Mouse (Mus musculus): ENCODE measurements around the gene Trpm3. TPM values are rescaled to one million over a fixed set of nuclear protein-coding genes. Genes with fewer than 3 reads are reported as not detected.

The Trpm3 gene
- polyA plus RNA-seq, 1 experiment from 2014 or later, result 6.4 TPM

DNA sequence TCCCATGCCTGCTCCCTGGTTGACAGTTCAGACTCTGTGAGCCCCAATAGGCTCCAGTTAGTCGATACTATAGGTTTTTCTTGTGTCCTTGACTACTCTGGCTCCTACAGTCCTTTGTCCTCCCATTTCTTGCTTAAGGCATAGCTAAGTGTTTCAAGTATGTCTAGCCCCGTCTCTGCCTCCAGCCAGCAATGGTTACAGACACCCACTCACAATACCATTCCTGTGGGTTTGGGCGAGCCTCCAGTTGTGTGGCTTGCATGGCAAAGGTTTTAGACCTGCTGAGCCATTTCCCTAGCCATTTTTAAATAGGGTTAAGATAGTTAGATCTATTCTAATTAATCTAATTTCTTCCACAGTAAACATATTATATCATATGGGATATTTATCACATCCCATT lies 145.8 kb downstream of the Trpm3 start:
- Histone ChIP-seq H3K4me1 (ENCODE audit: control insufficient read depth, insufficient read depth, low read length) (no peaks in the 10 kb centered on the region), H3K4me3 (ENCODE audit: low read depth, low read length) (no peak overlapping the region), H3K27ac (replicated peaks; ENCODE audit: low read depth, low read length) (no peak overlapping the region), H3K27me3 (replicated peaks; ENCODE audit: control insufficient read depth, insufficient read depth, low read length) (no peaks in the 10 kb centered on the region), H3K4me2 (ENCODE audit: low read depth, low read length) (no peak overlapping the region), H3K9ac (ENCODE audit: low read depth, low read length) (no peak overlapping the region), H3K36me3 (ENCODE audit: control insufficient read depth, insufficient read depth, low read length) (no peaks in the 10 kb centered on the region), H3K9me3 (ENCODE audit: control insufficient read depth, low read length) (no peaks in the 10 kb centered on the region)
- no peak for DNase-seq (ENCODE audit: low spot score)
- 86% methylated on average over 3 of the region's 3 CpGs for WGBS
- no peak for ATAC-seq (ENCODE audit: low read depth)

DNA sequence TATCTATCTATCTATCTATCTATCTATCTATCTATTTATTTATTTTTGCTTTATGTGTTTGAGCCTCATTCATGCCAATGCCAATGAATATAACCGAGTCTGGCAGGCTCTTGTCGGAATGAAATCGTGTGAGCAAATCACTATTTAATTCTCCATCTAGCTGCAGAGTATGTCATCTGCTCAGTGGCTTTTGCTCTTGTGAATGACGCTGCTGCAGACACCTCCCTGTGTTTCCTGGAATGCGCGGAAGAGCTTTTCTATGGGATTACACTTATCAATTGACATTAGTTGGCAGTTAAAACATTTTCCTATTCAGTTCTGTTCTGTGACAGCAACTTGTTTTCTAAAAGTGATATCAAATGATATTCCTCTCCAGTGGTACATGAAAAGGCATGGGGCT lies 153.8 kb downstream of the Trpm3 start:
- H3K9me3 ChIP-seq (ENCODE audit: control insufficient read depth, low read length), result peaks cover 6% of the 10 kb centered on the region; the same call in 1 of the 2 replicates
- H3K9ac ChIP-seq (ENCODE audit: low read depth, low read length), result no peak overlapping the region
- ATAC-seq (ENCODE audit: low read depth) (no peak), DNase-seq (ENCODE audit: low spot score) (no peak)
- no peaks in the 10 kb centered on the region for H3K36me3 ChIP-seq (ENCODE audit: control insufficient read depth, insufficient read depth, low read length)
- no peaks in the 10 kb centered on the region for H3K4me1 ChIP-seq (ENCODE audit: control insufficient read depth, insufficient read depth, low read length)
- H3K27me3 ChIP-seq (replicated peaks; ENCODE audit: control insufficient read depth, insufficient read depth, low read length), result no peaks in the 10 kb centered on the region
- no peak overlapping the region for H3K4me3 ChIP-seq (ENCODE audit: low read depth, low read length)
- no peak overlapping the region for H3K4me2 ChIP-seq (ENCODE audit: low read depth, low read length)
- 88% methylated on average over 6 of the region's 6 CpGs for WGBS
- no peak overlapping the region for H3K27ac ChIP-seq (replicated peaks; ENCODE audit: low read depth, low read length)

DNA sequence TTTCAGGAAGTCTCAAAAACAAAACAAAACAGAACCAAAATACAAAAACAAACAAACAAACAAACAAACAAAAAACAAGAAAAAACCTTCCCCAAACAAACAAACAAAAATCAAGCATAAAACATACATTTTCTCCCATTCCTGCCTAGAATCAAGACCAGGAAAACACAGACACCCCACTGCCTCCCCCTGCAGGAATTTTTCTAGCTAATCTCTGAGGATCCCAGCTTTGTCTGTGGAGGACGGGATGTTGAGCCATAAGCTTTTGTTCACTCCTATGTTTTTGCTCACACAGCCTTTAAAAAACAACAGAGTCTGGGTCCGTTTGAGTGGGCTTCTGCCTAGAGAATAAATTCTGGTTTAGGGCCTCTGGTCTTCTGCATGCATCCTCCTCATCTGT lies 162.1 kb downstream of the Trpm3 start:
- Histone ChIP-seq H3K27me3 (replicated peaks; ENCODE audit: control insufficient read depth, insufficient read depth, low read length) (no peaks in the 10 kb centered on the region), H3K9ac (ENCODE audit: low read depth, low read length) (no peak overlapping the region), H3K36me3 (ENCODE audit: control insufficient read depth, insufficient read depth, low read length) (no peaks in the 10 kb centered on the region), H3K4me2 (ENCODE audit: low read depth, low read length) (no peak overlapping the region), H3K4me3 (ENCODE audit: low read depth, low read length) (no peak overlapping the region), H3K9me3 (ENCODE audit: control insufficient read depth, low read length) (no peaks in the 10 kb centered on the region), H3K27ac (replicated peaks; ENCODE audit: low read depth, low read length) (no peak overlapping the region), H3K4me1 (ENCODE audit: control insufficient read depth, insufficient read depth, low read length) (no peaks in the 10 kb centered on the region)
- WGBS, result 43% methylated on average over 2 of the region's 2 CpGs
- DNase-seq (ENCODE audit: low spot score), result peak; percentile 15
- ATAC-seq (ENCODE audit: low read depth), result no peak

DNA sequence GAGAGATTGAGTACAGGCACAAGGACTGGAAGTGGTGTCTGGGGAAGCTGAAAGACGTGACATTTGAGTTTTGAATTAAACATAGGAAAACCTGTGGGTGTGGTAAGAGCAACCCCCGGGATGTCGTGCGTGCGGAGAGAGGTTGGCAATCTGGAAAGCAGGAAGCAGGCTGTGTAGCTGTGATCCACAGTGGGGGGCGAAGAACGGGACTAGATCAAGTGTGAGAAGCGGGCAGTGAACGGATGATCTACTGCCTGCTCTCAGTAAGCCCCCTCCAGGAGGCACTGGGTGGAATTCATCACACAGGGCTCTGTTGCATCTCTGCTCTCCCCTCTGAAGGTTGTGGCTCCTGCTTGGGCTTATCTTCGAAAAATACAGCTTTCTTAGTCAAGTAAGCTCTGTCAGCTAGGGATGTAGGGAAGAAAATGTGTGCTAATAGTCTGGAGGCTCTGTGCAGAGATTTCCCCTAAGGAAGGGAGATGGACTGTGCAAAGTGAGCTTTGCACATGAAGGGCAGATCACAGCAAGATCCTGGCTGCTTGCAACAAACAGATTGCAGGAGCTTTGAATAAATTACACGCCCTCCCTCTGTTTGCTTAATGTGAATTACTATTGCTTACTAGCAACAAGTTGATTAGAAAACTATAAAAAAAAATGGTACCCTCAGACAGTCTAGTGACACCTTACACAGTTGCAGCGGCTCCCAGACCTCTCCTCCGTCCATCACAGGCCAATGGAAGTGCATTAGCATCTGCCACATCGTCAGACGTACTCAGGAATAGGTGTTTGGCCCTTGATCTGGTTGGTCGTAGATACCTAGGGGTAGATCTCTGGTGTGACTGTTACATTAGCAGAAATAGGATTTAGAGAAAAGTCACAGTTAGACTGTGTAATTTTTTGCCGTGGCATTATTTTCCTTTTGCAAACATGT lies 164.4 kb downstream of the Trpm3 start:
- H3K27me3 ChIP-seq (replicated peaks; ENCODE audit: control insufficient read depth, insufficient read depth, low read length), result no peaks in the 10 kb centered on the region
- DNase-seq (ENCODE audit: low spot score), result no peak

DNA sequence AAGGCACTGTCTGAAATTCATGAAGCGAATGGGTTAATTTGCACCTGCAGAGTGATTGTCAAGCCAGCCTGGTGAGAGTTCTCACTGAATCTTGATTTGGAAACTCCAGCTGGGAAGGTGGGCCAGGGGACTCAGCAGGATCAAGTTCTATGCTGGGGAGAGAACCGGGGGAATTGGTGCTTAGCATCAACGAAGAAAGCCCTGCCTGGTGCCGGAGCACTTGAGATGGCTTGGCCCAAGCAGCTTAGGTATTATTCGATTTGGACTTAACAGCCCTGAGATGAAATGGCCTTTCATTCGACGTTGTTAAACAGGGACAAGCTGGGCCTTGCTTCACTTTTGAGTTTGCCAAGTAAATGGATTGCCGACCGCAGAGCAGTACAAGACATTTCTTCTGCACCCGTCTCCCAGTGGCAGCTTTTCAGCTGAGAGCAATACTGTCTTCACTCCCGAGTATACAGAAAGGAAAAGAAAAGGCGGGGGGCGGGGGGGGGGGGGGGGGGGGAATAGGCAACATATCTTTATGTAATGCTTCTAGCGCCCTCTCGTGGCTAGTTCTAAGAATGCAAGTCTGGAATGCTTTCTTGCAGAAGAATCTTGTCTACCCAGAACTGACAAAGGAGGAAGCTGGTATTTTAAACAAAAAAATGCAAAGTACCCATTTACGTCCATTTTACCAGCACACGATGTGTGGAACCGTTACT lies 165.3 kb downstream of the Trpm3 start:
- no peaks in the 10 kb centered on the region for H3K9me3 ChIP-seq (ENCODE audit: control insufficient read depth, low read length)
- ATAC-seq (ENCODE audit: low read depth) (peak; percentile 79), DNase-seq (ENCODE audit: low spot score) (peak; percentile 94)
- no peak overlapping the region for H3K27ac ChIP-seq (replicated peaks; ENCODE audit: low read depth, low read length)
- WGBS, result 3% methylated on average over 16 of the region's 18 CpGs
- H3K4me3 ChIP-seq (ENCODE audit: low read depth, low read length), result peak overlapping the region; percentile 26
- no peaks in the 10 kb centered on the region for H3K36me3 ChIP-seq (ENCODE audit: control insufficient read depth, insufficient read depth, low read length)
- H3K4me1 ChIP-seq (ENCODE audit: control insufficient read depth, insufficient read depth, low read length), result no peaks in the 10 kb centered on the region
- peak overlapping the region; percentile 47 for H3K9ac ChIP-seq (ENCODE audit: low read depth, low read length)
- no peaks in the 10 kb centered on the region for H3K27me3 ChIP-seq (replicated peaks; ENCODE audit: control insufficient read depth, insufficient read depth, low read length)
- peak overlapping the region; percentile 53 for H3K4me2 ChIP-seq (ENCODE audit: low read depth, low read length)

More for the DNA sequence above, 164.4 kb downstream of the Trpm3 start:
- H3K36me3 ChIP-seq (ENCODE audit: control insufficient read depth, insufficient read depth, low read length), result no peaks in the 10 kb centered on the region
- no peak overlapping the region for H3K27ac ChIP-seq (replicated peaks; ENCODE audit: low read depth, low read length)
- 27% methylated on average over 17 of the region's 17 CpGs for WGBS
- H3K4me3 ChIP-seq (ENCODE audit: low read depth, low read length), result no peak overlapping the region
- no peak for ATAC-seq (ENCODE audit: low read depth)
- peak overlapping the region; percentile 53; the same call in 1 of the 2 replicates for H3K4me2 ChIP-seq (ENCODE audit: low read depth, low read length)
- H3K9ac ChIP-seq (ENCODE audit: low read depth, low read length), result no peak overlapping the region
- H3K4me1 ChIP-seq (ENCODE audit: control insufficient read depth, insufficient read depth, low read length), result no peaks in the 10 kb centered on the region
- H3K9me3 ChIP-seq (ENCODE audit: control insufficient read depth, low read length), result no peaks in the 10 kb centered on the region

DNA sequence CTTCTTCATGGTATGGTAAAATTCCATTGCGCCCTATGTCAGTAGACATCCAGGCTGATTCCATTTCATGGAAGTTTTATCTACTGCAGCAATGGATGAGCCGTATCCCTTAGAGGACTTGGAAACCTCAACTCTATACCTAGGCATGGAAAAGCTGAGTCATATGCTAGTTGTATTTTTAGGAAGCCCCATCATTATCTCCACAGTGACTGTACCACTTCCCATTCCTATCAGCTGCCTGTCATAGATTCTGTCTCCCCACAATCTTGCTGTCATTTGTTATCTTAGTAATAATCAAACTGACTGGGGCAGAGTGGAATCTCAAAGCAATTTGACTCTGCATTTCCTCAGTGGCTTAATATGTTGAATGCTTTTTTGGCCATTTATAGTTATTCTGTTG lies 169.2 kb downstream of the Trpm3 start:
- H3K27ac ChIP-seq (replicated peaks; ENCODE audit: low read depth, low read length), result no peak overlapping the region
- WGBS, result 90% methylated on average over 2 of the region's 2 CpGs

GRCm38 (mm10) chr19:22317306-22317705 lies 178.5 kb downstream of the Trpm3 start:
- Histone ChIP-seq H3K9ac (ENCODE audit: low read depth, low read length) (no peak overlapping the region), H3K4me1 (ENCODE audit: control insufficient read depth, insufficient read depth, low read length) (no peaks in the 10 kb centered on the region), H3K27me3 (replicated peaks; ENCODE audit: control insufficient read depth, insufficient read depth, low read length) (no peaks in the 10 kb centered on the region), H3K4me3 (ENCODE audit: low read depth, low read length) (no peak overlapping the region), H3K4me2 (ENCODE audit: low read depth, low read length) (no peak overlapping the region), H3K9me3 (ENCODE audit: control insufficient read depth, low read length) (no peaks in the 10 kb centered on the region), H3K36me3 (ENCODE audit: control insufficient read depth, insufficient read depth, low read length) (no peaks in the 10 kb centered on the region), H3K27ac (replicated peaks; ENCODE audit: low read depth, low read length) (no peak overlapping the region)
- no peak for ATAC-seq (ENCODE audit: low read depth)
- no peak for DNase-seq (ENCODE audit: low spot score)
- WGBS, result 87% methylated on average over 4 of the region's 4 CpGs

More for the DNA sequence above, 169.2 kb downstream of the Trpm3 start:
- Histone ChIP-seq H3K4me3 (ENCODE audit: low read depth, low read length) (no peak overlapping the region), H3K4me1 (ENCODE audit: control insufficient read depth, insufficient read depth, low read length) (no peaks in the 10 kb centered on the region), H3K27me3 (replicated peaks; ENCODE audit: control insufficient read depth, insufficient read depth, low read length) (no peaks in the 10 kb centered on the region), H3K36me3 (ENCODE audit: control insufficient read depth, insufficient read depth, low read length) (no peaks in the 10 kb centered on the region), H3K9me3 (ENCODE audit: control insufficient read depth, low read length) (no peaks in the 10 kb centered on the region), H3K9ac (ENCODE audit: low read depth, low read length) (no peak overlapping the region), H3K4me2 (ENCODE audit: low read depth, low read length) (no peak overlapping the region)
- no peak for DNase-seq (ENCODE audit: low spot score)
- ATAC-seq (ENCODE audit: low read depth), result no peak

DNA sequence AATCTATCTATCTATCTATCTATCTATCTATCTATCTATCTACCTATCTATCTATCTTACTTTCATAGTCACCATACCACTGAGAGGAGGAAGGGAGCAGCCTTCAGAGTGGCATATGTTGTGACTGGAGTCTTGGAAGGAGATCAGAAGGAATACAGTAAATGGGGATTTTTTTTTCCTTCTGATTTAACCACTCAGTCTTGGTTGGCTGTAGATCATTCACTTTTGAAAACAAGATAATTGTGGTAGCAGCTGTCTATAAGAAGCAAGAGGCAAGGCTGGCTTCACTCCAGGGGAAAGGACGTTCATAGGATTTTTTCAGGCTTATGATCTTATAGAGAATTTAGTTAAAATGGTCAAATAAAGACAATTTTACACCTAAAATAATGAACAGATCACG lies 188.0 kb downstream of the Trpm3 start:
- Histone ChIP-seq H3K9me3 (ENCODE audit: control insufficient read depth, low read length) (no peaks in the 10 kb centered on the region), H3K27ac (replicated peaks; ENCODE audit: low read depth, low read length) (no peak overlapping the region), H3K27me3 (replicated peaks; ENCODE audit: control insufficient read depth, insufficient read depth, low read length) (no peaks in the 10 kb centered on the region), H3K4me3 (ENCODE audit: low read depth, low read length) (no peak overlapping the region), H3K4me2 (ENCODE audit: low read depth, low read length) (no peak overlapping the region), H3K4me1 (ENCODE audit: control insufficient read depth, insufficient read depth, low read length) (no peaks in the 10 kb centered on the region), H3K9ac (ENCODE audit: low read depth, low read length) (no peak overlapping the region), H3K36me3 (ENCODE audit: control insufficient read depth, insufficient read depth, low read length) (no peaks in the 10 kb centered on the region)
- no peak for ATAC-seq (ENCODE audit: low read depth)
- 47% methylated on average over 2 of the region's 2 CpGs for WGBS
- DNase-seq (ENCODE audit: low spot score), result peak; percentile 51
